Mouse (Mus musculus): ENCODE data around the gene Utrn. TPM values are rescaled to one million over a fixed set of nuclear protein-coding genes. Genes with fewer than 3 reads are reported as not detected.

Utrn gene
- total and polyA plus RNA-seq, 3 experiments, result 0.31 to 1.1 (median 0.67) TPM

DNA sequence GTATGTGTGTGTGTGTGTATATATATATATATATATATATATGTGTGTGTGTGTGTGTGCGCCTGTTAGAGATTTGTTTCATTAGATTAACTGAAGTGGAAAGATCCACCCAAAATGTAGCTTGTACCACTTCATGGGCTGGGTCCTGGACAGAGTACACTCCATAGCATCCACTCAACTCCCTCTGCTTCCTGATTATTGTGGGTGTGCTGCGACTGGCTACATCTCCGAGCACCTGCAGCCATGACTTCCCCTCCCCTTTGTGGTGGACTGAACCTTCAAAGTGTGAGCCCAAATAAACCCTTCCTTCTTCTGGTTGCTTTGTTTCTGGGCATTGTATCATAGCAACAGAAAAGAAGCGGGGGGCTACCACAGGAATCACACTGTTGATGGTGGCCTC is 6.2 kb upstream of the Utrn start:
- H3K4me2 ChIP-seq (ENCODE audit: insufficient read depth, low read depth, poor library complexity, severe bottlenecking), result no peak overlapping the region

DNA sequence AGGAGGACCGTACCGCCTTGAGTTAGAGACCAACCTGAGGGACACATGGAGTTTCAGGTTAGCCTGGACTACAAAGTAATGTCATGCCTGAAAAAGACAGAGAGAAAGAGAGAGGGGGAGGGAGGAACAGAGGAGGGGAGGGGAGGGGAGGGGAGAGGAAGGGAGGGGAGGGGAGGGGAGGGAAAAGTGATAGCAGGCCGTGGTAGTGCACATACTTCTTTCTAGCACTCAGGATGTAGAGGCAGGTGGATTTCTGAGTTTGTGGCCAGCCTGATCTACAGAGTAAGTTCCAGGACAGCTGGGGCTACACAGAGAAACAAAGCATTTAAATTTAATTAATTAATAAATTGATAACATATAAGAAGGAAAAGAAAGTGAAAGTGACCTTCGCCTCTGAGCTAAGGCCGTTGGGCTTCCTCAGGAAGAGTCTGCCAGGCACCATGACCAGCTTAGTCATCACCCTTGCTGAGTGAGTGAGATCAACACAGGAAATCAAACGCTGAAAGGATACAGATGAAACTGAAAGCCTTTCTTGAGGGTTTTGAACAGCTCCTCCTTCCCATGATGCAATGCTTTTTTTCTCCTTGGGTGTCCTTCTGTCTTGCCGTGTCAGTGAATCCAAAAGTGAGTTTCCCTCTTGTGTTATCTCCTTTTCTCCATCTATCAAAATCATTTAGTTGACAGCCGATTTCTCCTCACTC is 5.6 kb upstream of the Utrn start:
- Histone ChIP-seq H3K27ac (ENCODE audit: insufficient read depth, low read depth) (no peak overlapping the region), H3K4me1 (ENCODE audit: control insufficient read depth in 1 of 2, insufficient read depth in 2 of 2) (peaks cover 2 to 7% of the 10 kb centered on the region in 2 experiments; a peak in 2 of 4 replicates), H3K4me3 (replicated peaks in 1 of 3; ENCODE audit: low read depth in 2 of 3, low read length in 2 of 3, poor library complexity in 1 of 3) (peak overlapping the region in 1 of 3 experiments; percentile 39), H3K79me2 (replicated peaks; ENCODE audit: control insufficient read depth, extremely low read depth, insufficient read depth, poor library complexity, severe bottlenecking) (no peaks in the 10 kb centered on the region), H3K27me3 (replicated peaks) (peaks cover 14% of the 10 kb centered on the region), H3K9ac (ENCODE audit: insufficient read depth, low read depth) (peak overlapping the region; percentile 33; the same call in 1 of the 2 replicates), H3K9me3 (replicated peaks; ENCODE audit: low read length) (no peaks in the 10 kb centered on the region), H3K36me3 (replicated peaks in 1 of 2; ENCODE audit: control insufficient read depth in 1 of 2, insufficient read depth in 1 of 2, low read length in 1 of 2) (no peaks in the 10 kb centered on the region), H3K4me2 (ENCODE audit: insufficient read depth, low read depth, poor library complexity, severe bottlenecking) (peak overlapping the region; percentile 75)
- in situ Hi-C loops (cut with MboI; ENCODE audit: low pct_ligation_motif_present, low pct_unique_long_range_greater_than_20kb, low sequenced_read_pairs) (no loop called here), dilution Hi-C loops (cut with MboI; ENCODE audit: extremely low pct_ligation_motif_present, extremely low pct_unique_long_range_greater_than_20kb, low sequenced_read_pairs) (no loop called here)
- peak; percentile 71 for DNase-seq (ENCODE audit: extremely low read depth)
- TF ChIP-seq CHD1 (IDR thresholded peaks at IDR 0.05; ENCODE audit: low read depth, low read length) (no peak), USF1 (IDR thresholded peaks at IDR 0.05; ENCODE audit: low read depth, low read length) (no peak), POLR2AphosphoS2 (IDR thresholded peaks at IDR 0.05; ENCODE audit: low read depth, low read length) (no peak), IRF4 (IDR thresholded peaks at IDR 0.05; ENCODE audit: low read depth, low read length) (peak; percentile 55; the same call in 1 of the 2 replicates), ZMIZ1 (IDR thresholded peaks at IDR 0.05; ENCODE audit: low read depth, low read length) (0 out of 2 replicates have a peak, but pooled peaks have one; percentile 37), NELFE (IDR thresholded peaks at IDR 0.05; ENCODE audit: low read depth, low read length) (peak; percentile 40; the same call in 1 of the 2 replicates), HCFC1 (IDR thresholded peaks at IDR 0.05; ENCODE audit: low read depth, low read length) (peak; percentile 35), JUND (conservative IDR thresholded peaks at IDR 0.05; ENCODE audit: low read depth, low read length) (peak; percentile 51; the same call in 1 of the 2 replicates), BHLHE40 (IDR thresholded peaks at IDR 0.05; ENCODE audit: low read depth, low read length) (peak; percentile 48), ZC3H11A (IDR thresholded peaks at IDR 0.05; ENCODE audit: low read depth, low read length) (no peak), TBP (conservative IDR thresholded peaks at IDR 0.05; ENCODE audit: low read depth, low read length) (0 out of 2 replicates have a peak, but pooled peaks have one; percentile 35), ELF1 (IDR thresholded peaks at IDR 0.05; ENCODE audit: low read depth, low read length) (0 out of 2 replicates have a peak, but pooled peaks have one; percentile 30), SIN3A (IDR thresholded peaks at IDR 0.05; ENCODE audit: low read length) (0 out of 2 replicates have a peak, but pooled peaks have one; percentile 53), MYC (IDR thresholded peaks at IDR 0.05; ENCODE audit: low read depth, low read length) (peak; percentile 57; the same call in 1 of the 2 replicates), MAZ (IDR thresholded peaks at IDR 0.05; ENCODE audit: low read depth, low read length) (0 out of 2 replicates have a peak, but pooled peaks have one; percentile 22), JUN (IDR thresholded peaks at IDR 0.05; ENCODE audit: insufficient read depth, low read depth, low read length) (peak; percentile 41), MAX (IDR thresholded peaks at IDR 0.05; ENCODE audit: low read length) (peak; percentile 62), ETS1 (conservative IDR thresholded peaks at IDR 0.05; ENCODE audit: low read depth, low read length) (peak; percentile 86), EP300 (IDR thresholded peaks at IDR 0.05; ENCODE audit: low read length) (peak; percentile 57), CHD2 (IDR thresholded peaks at IDR 0.05; ENCODE audit: low read length) (peak; percentile 43; the same call in 1 of the 2 replicates), TCF12 (IDR thresholded peaks at IDR 0.05; ENCODE audit: low read depth, low read length) (peak; percentile 12; the same call in 1 of the 2 replicates), MXI1 (IDR thresholded peaks at IDR 0.05; ENCODE audit: low read depth, low read length) (0 out of 2 replicates have a peak, but pooled peaks have one; percentile 32), MEF2A (IDR thresholded peaks at IDR 0.05; ENCODE audit: borderline replicate concordance, low read depth, low read length) (peak; percentile 48; the same call in 1 of the 2 replicates), ZNF384 (IDR thresholded peaks at IDR 0.05; ENCODE audit: low read depth, low read length) (peak; percentile 22; the same call in 1 of the 2 replicates), KAT2A (IDR thresholded peaks at IDR 0.05; ENCODE audit: insufficient replicate concordance, low read length) (no peak)

More for the DNA sequence above, 6.2 kb upstream of the Utrn start:
- Histone ChIP-seq H3K27ac (ENCODE audit: insufficient read depth, low read depth) (no peak overlapping the region), H3K9me3 (replicated peaks; ENCODE audit: low read length) (no peaks in the 10 kb centered on the region), H3K9ac (ENCODE audit: insufficient read depth, low read depth) (no peak overlapping the region), H3K4me1 (ENCODE audit: control insufficient read depth in 1 of 2, insufficient read depth in 2 of 2) (peaks cover 2 to 7% of the 10 kb centered on the region in 2 experiments; a peak in 2 of 4 replicates), H3K27me3 (replicated peaks) (peaks cover 13% of the 10 kb centered on the region), H3K36me3 (replicated peaks in 1 of 2; ENCODE audit: control insufficient read depth in 1 of 2, insufficient read depth in 1 of 2, low read length in 1 of 2) (no peaks in the 10 kb centered on the region), H3K4me3 (replicated peaks in 1 of 3; ENCODE audit: low read depth in 2 of 3, low read length in 2 of 3, poor library complexity in 1 of 3) (no peak overlapping the region), H3K79me2 (replicated peaks; ENCODE audit: control insufficient read depth, extremely low read depth, insufficient read depth, poor library complexity, severe bottlenecking) (no peaks in the 10 kb centered on the region)
- no peak for DNase-seq (ENCODE audit: extremely low read depth)
- dilution Hi-C loops (cut with MboI; ENCODE audit: extremely low pct_ligation_motif_present, extremely low pct_unique_long_range_greater_than_20kb, low sequenced_read_pairs) (no loop called here), in situ Hi-C loops (cut with MboI; ENCODE audit: low pct_ligation_motif_present, low pct_unique_long_range_greater_than_20kb, low sequenced_read_pairs) (no loop called here)
- TF ChIP-seq POLR2AphosphoS2 (IDR thresholded peaks at IDR 0.05; ENCODE audit: low read depth, low read length) (no peak), SIN3A (IDR thresholded peaks at IDR 0.05; ENCODE audit: low read length) (no peak)
